8 mouse cellular contexts compared by ENCODE assay signal in the genomic region with DNA sequence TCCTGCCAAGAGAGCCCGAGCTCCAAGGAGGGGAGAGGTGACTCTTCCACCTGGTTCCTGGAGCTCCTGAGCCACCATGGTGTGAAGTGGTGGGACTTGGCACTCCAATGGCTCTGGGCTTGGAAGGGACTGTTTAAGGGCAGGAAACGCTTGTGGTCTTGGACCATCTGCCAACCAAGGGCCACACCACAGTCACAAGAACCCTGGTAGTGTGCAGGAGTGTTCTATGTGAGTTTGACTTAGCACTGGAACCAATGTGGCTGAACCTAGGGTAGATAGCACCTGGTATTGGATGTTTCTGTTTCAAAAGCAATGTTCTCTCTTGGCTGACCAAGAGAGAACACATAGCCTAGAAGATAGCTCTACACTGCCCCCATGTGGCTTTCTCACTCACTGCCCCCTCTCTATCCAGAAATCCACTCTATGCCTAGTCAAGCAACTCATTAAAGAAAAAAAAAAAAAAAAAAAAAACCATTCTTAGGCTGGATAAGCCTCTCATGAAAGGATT. TPM values are rescaled to one million over a fixed set of nuclear protein-coding genes. Genes with fewer than 3 reads are reported as not detected.
A peak's percentile ranks its signal among the peaks of the same experiment; 100 is the strongest.
DNase-seq lines count a peak whose midpoint lies in the region; ATAC-seq lines count a peak whose summit lies in the region.

No protein-coding gene starts in this region.

- H3K27ac ChIP-seq in midbrain, embryonic 14.5 days (replicated peaks; ENCODE audit: low read depth, low read length), result peak overlapping the region; percentile 93

- no peaks in the 10 kb centered on the region for H3K9me3 ChIP-seq in midbrain, embryonic 14.5 days (ENCODE audit: control insufficient read depth, low read length)

- peak; percentile 69 for DNase-seq in urinary bladder, postnatal 25 days (ENCODE audit: low spot score)
- no peak for DNase-seq in urinary bladder, adult 18-20 months (ENCODE audit: low spot score in 2 of 2)
- DNase-seq in cerebellum, postnatal 14 days, result peak; percentile 87 to 90
- DNase-seq in frontal cortex, postnatal 10 days (ENCODE audit: low spot score in 2 of 2), result peak; percentile 69 to 70
- DNase-seq in induced T-regulatory cell, adult 2 months (ENCODE audit: low read depth), result peak; percentile 92
- DNase-seq in left cerebral cortex, postnatal 4 days, result peak; percentile 81
- peak; percentile 90 for DNase-seq in midbrain, embryonic 14.5 days
- DNase-seq in spleen, postnatal 36 days (ENCODE audit: low spot score in 2 of 2), result peak; percentile 67 to 69

- peaks cover 62% of the 10 kb centered on the region for H3K4me1 ChIP-seq in midbrain, embryonic 14.5 days (ENCODE audit: control insufficient read depth, insufficient read depth, low read length)

- 25% methylated on average over 2 of the region's 2 CpGs for WGBS in midbrain, embryonic 14.5 days

- intact Hi-C loops in left cerebral cortex, postnatal 4 days (cut with DNase I), result loop anchor here (5.0 to 10.0 kb wide), 2 partner anchors 55 to 112 kb away; no protein-coding TSS in a partner anchor

- ATAC-seq in midbrain, embryonic 14.5 days (ENCODE audit: low FRiP score, low TSS enrichment), result peak; percentile 28

- H3K9ac ChIP-seq in midbrain, embryonic 14.5 days (replicated peaks; ENCODE audit: low read length), result peak overlapping the region; percentile 46; the same call in 1 of the 2 replicates

- H3K4me2 ChIP-seq in midbrain, embryonic 14.5 days (ENCODE audit: low read length), result peak overlapping the region; percentile 56

- peaks cover 34% of the 10 kb centered on the region for H3K36me3 ChIP-seq in midbrain, embryonic 14.5 days (ENCODE audit: control insufficient read depth, insufficient read depth, low read length)

- no peaks in the 10 kb centered on the region for H3K27me3 ChIP-seq in midbrain, embryonic 14.5 days (ENCODE audit: control insufficient read depth, insufficient read depth, low read length)

- H3K4me3 ChIP-seq in midbrain, embryonic 14.5 days (replicated peaks; ENCODE audit: low read depth, low read length), result peak overlapping the region; percentile 24

RNA-seq across cellular contexts. Expression of a gene that starts 10.7 kb away (rescaled TPM):
- 10 to 100 TPM; 28.7 to 33.7 TPM for total RNA-seq in left cerebral cortex, postnatal 4 days (2021)
- polyA plus RNA-seq in midbrain, embryonic 14.5 days (2014; fragmentation: Nextera tagmentation; extraction: Ambion mirVana), result 12.4 and 19.4 TPM in 2 replicates

RNA-seq across cellular contexts. Expression of a gene that starts 20.0 kb away (rescaled TPM):
- 10 to 100 TPM; 52.9 to 54.7 TPM for total RNA-seq in left cerebral cortex, postnatal 4 days (2021)
- 79.3 and 88.1 TPM in 2 replicates for polyA plus RNA-seq in midbrain, embryonic 14.5 days (2014; fragmentation: Nextera tagmentation; extraction: Ambion mirVana)

RNA-seq across cellular contexts. Expression of a gene that starts 26.9 kb away (rescaled TPM):
- total RNA-seq in left cerebral cortex, postnatal 4 days (2021), result 100 to 1,000 TPM; 179 to 183 TPM
- polyA plus RNA-seq in midbrain, embryonic 14.5 days (2014; fragmentation: Nextera tagmentation; extraction: Ambion mirVana), result 158 and 199 TPM in 2 replicates

RNA-seq across cellular contexts. Expression of a gene that starts 40.7 kb away (rescaled TPM):
- not detected for total RNA-seq in left cerebral cortex, postnatal 4 days (2021)
- polyA plus RNA-seq in midbrain, embryonic 14.5 days (2014; fragmentation: Nextera tagmentation; extraction: Ambion mirVana), result not detected in 2 replicates

RNA-seq across cellular contexts. Expression of a gene that starts 56.5 kb away (rescaled TPM):
- under 1 TPM in 1 of 2 experiments, not detected in 1; 0.60 TPM for total RNA-seq in left cerebral cortex, postnatal 4 days (2021)
- 0.09 and 0.12 TPM in 2 replicates for polyA plus RNA-seq in midbrain, embryonic 14.5 days (2014; fragmentation: Nextera tagmentation; extraction: Ambion mirVana)

Comparison
In these comparisons a context has a peak if more than half of its experiments do, and no peak if none do; other contexts are left out.
1. DNase-seq: peak in urinary bladder, postnatal 25 days (single experiment), cerebellum, postnatal 14 days (2 of 2), frontal cortex, postnatal 10 days (2 of 2), induced T-regulatory cell, adult 2 months (single experiment), left cerebral cortex, postnatal 4 days (single experiment), midbrain, embryonic 14.5 days (single experiment) and spleen, postnatal 36 days (2 of 2); none in urinary bladder, adult 18-20 months (0 of 2).